Mouse (Mus musculus): ENCODE data around the gene Pdzrn3.

The Pdzrn3 gene

GRCm38 (mm10) chr6:101325842-101326639 lies 51.7 kb downstream of the Pdzrn3 start:
- DNase-seq: no peak

- DNase-seq: no peak
Observed at GRCm38 (mm10) chr6:101322580-101322979, 55.1 kb downstream of the Pdzrn3 start.

- no peak for DNase-seq
Observed at GRCm38 (mm10) chr6:101320386-101320785, 57.3 kb downstream of the Pdzrn3 start.

- DNase-seq: no peak
Observed at GRCm38 (mm10) chr6:101319374-101319967, 58.2 kb downstream of the Pdzrn3 start.

- DNase-seq: no peak
Observed at GRCm38 (mm10) chr6:101318530-101318929, 59.2 kb downstream of the Pdzrn3 start.

- DNase-seq: no peak
Observed at GRCm38 (mm10) chr6:101311446-101311845, 66.3 kb downstream of the Pdzrn3 start.

- no peak for DNase-seq
Observed at GRCm38 (mm10) chr6:101310491-101310890, 67.2 kb downstream of the Pdzrn3 start.

- DNase-seq: no peak
Observed at GRCm38 (mm10) chr6:101307964-101308531, 69.6 kb downstream of the Pdzrn3 start.

- no peak for DNase-seq
Observed at GRCm38 (mm10) chr6:101306834-101307233, 70.9 kb downstream of the Pdzrn3 start.

GRCm38 (mm10) chr6:101305543-101305942 lies 72.2 kb downstream of the Pdzrn3 start:
- DNase-seq: no peak

GRCm38 (mm10) chr6:101303959-101304738 lies 73.5 kb downstream of the Pdzrn3 start:
- no peak for DNase-seq

- no peak for DNase-seq
Observed at GRCm38 (mm10) chr6:101303501-101303900, 74.2 kb downstream of the Pdzrn3 start.

- DNase-seq: no peak
Observed at GRCm38 (mm10) chr6:101301154-101301553, 76.5 kb downstream of the Pdzrn3 start.

GRCm38 (mm10) chr6:101299434-101299833 lies 78.3 kb downstream of the Pdzrn3 start:
- DNase-seq: no peak

GRCm38 (mm10) chr6:101297563-101298520 lies 79.9 kb downstream of the Pdzrn3 start:
- DNase-seq: no peak

GRCm38 (mm10) chr6:101296997-101297396 lies 80.7 kb downstream of the Pdzrn3 start:
- no peak for DNase-seq

GRCm38 (mm10) chr6:101296280-101296679 lies 81.4 kb downstream of the Pdzrn3 start:
- DNase-seq: no peak

GRCm38 (mm10) chr6:101293036-101293572 lies 84.6 kb downstream of the Pdzrn3 start:
- no peak for DNase-seq

GRCm38 (mm10) chr6:101291944-101292343 lies 85.8 kb downstream of the Pdzrn3 start:
- DNase-seq: no peak

- peak in 1 of 2 experiments; percentile 12 for DNase-seq
Observed at GRCm38 (mm10) chr6:101290160-101290559, 87.5 kb downstream of the Pdzrn3 start.

GRCm38 (mm10) chr6:101289428-101289827 lies 88.3 kb downstream of the Pdzrn3 start:
- DNase-seq: no peak
